Mouse (Mus musculus) MN1 (cell line): ENCODE results near the gene Tspan10.

ENCODE experiments used
- DNase-seq: peaks from one replicate; pipeline ENCODE4 v3.0.0-alpha.2; 2016; ENCODE audit warnings: low spot score

Tspan10 gene

DNA sequence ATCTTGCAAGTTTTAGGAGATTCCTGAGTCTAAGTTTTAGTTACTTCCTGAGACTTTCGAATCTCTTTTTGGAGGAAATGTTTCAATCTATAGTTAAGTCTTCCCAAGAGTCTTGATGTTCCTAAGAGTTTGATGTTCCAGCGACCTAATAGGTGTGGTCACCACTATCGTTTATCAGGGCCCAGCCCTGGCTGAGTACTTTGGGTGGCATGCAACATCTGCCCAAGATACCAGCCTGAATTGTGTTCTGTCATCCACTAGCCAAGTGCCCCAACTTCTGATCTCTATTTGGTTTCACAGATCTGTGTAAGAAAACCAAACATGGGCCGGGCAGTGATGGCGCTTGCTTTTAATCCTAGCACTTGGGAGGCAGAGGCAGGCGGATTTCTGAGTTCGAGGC, 13.0 kb downstream of the Tspan10 start:
- no peak for DNase-seq

- DNase-seq = no peak
Measured at GRCm38 (mm10) chr11:120457370-120457769, 14.9 kb downstream of the Tspan10 start.

- peak; percentile 90 for DNase-seq
Measured at GRCm38 (mm10) chr11:120457772-120458751, 15.6 kb downstream of the Tspan10 start, which contains the start of the genes Oxld1 and Ccdc137. Gene Oxld1 (minus strand): TSS chr11:120458068. Gene Ccdc137 (plus strand): TSS chr11:120458115.

DNA sequence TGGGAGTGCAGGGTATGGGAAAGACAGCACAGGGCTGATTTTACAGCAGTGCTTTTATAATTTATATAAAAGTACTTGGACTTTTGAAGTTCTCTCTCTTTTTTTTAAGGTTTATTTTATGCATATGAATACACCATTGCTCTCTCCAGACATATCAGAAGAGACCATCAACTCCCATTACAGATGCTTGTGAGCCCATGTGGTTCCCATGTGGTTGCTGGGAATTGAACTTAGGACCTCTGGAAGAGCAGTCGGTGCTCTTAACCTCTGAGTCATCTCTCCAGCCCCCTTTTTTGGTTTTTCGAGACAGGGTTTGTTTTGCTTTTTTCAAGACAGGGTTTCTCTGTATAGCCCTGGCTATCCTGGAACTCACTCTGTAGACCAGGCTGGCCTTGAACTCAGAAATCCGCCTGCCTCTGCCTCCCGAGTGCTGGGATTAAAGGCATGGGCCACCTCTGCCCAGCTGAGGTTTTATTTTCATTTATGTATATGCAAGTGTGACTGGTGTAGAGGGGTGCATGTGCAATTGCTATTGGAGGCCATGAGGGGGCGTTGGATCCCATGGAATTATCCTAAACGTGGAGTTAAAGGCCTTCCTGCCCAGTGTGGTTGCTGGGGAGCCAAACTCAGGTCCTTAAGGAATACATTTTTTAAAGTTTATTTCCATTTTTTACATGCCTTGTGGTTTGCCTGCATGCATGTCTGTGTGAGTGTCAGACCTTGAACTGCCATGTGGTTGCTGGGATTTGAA, 16.6 kb downstream of the Tspan10 start:
- peak; percentile 60 for DNase-seq

GRCm38 (mm10) chr11:120463536-120463935, 21.1 kb downstream of the Tspan10 start:
- DNase-seq = no peak

DNA sequence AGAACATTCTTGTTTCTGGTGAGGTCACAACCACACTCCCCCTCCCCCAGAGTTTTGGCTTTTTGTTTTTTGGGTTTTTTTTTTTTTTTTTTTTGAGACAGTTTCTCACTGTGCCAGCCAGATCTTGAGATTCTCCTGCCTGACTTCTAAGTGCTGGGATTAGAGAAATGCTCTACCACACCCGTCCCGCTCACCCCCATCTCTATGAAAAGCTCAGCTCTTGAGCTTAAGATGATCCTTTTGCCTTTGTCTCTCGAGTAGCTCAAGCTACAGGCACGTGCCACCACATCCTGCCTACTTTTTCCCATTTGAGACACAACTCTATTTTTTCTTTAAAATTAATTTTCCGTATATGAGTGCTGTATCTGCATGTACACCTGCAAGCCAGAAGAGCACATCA, 21.9 kb downstream of the Tspan10 start:
- DNase-seq = no peak

DNA sequence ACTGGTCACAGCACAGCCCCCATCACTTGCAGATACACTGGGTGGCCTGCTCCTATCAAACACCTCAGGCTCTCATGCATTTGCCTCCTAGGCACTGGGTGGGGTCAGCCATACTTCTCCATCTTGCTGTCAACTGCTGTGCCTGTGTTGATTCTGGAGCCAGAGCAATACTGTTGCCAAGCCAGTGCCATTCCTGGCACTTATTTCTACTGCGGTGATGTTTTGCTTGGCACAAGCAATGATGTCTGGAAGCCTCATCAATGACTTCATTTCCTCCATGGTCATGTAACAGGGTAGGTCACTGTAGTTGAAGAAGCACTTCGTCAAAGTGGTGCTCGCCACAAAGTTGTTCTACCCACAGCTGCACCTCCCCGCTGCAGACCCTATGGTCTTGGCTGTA, 23.1 kb downstream of the Tspan10 start:
- DNase-seq = peak; percentile 85

DNA sequence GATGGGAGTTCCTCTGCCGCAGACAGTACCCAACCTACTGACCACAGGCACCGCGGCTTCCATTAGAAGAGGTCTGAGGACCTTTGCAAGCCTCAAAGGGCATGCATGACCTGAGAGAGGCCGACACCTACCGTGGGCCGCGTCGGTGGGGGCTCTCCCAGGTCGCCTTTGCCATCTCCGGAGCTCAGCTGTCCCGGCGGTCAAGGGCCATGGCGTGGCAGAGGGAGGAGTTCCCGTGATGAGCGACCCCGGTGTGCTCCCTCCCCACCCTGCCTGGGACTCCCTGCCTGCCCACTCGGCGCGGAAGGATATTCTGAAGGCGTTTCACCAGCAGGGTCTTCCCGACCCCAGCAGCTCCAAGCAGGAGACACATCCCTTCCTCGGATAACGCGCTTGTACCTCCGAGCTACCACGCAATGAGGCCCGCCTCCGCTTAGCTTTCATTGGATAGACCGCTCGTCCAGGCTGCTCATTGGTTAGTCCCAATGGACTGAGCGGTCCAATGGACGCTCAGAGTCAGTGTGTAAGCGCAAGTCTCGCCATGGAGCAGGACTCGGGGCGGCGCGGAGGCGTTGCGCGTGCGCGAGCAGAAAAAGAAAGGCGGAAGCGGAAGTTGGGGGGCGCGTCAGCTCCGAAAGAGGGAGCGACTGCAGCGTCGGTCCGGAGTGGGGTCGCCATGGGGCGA, 24.7 kb downstream of the Tspan10 start, which contains the start of gene Arl16:
TSS of gene Arl16 (minus strand) at position 557 of the 685 bp plus-strand sequence.
- DNase-seq = peak; percentile 100

DNA sequence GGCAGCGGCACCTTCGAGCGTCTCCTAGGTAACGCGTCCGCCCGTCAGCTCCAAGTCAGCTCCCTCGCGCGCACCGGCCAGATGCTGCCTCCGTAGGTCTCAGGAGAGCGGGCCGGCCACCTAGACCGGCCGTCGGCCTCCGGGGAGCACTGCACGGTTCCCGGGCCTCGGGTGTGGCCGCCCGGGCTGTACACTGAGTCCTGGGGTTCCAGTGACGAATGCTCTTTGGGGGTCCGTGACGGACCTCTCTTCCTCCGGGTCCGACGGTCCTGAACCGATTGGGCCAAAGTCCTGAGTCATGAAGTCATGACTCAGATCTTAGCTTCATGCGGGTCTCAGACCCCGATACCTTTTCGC, 25.3 kb downstream of the Tspan10 start:
- DNase-seq = no peak

GRCm38 (mm10) chr11:120472052-120472451, 29.6 kb downstream of the Tspan10 start:
- DNase-seq = no peak

DNA sequence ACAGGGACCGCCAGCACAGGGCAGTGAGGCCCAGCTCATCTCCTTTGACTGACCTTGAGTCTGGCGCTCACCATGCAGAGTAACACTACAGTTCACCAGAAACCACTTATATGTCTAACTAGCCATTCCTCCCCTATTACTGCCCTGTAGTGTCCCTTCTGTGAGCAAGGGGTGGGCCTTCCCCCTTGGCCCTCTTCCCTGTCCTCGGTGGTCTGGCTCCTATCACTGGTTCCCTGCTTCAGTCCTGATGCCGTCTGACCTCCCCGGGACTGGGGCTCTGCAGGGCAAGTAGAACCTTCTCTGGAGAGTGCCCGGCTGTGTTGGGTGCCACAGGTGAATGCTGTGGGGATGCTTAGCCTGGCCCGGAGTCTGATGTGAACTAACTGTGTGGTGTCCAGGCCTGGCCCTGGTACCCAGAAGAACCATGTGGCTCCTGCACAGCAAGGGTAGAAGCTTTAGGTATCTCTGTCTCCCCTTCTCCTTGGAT, 41.0 kb downstream of the Tspan10 start:
- DNase-seq = no peak

DNA sequence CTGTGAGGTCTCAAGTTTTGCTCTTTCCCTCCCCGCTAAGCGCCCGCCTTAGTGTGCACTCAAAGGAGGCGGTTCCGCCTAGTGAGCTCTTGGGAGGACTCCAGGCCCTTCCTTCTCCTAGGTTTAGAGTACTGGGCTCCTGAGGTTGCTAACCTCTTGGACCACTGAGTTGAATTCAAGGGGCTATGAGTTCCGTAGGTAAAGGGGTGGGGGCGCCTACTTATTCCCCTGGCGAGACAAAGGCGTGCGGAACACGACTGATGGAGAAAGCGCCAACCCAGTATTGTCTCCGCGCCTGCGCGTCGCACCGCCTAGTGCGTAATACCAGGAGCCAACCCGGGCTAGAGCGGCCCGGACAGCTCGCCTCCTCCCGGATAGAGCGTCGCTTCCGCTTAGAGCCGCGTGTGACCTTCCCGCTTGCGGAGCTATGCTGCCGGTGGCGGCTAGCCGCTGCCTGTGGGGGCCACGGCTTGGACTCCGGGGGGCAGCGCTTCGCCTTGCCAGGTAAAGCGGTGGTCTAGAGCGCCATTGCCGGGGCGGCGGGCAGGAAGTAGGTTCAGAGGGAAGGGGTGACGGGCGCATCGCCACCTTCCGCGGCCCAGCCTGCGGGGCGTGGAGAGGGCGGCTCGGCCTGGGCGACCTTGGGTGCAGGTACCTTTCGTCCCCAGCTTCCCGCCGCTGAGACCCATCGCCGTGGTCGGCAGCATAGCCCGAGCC, 42.0 kb downstream of the Tspan10 start, which contains the start of gene Mrpl12:
TSS of gene Mrpl12 (plus strand) at position 349 of the 717 bp plus-strand sequence.
- peak; percentile 97 for DNase-seq

- no peak for DNase-seq
Measured at GRCm38 (mm10) chr11:120485251-120485650, 42.8 kb downstream of the Tspan10 start.

GRCm38 (mm10) chr11:120488516-120488915, 46.1 kb downstream of the Tspan10 start:
- peak; percentile 50 for DNase-seq

DNA sequence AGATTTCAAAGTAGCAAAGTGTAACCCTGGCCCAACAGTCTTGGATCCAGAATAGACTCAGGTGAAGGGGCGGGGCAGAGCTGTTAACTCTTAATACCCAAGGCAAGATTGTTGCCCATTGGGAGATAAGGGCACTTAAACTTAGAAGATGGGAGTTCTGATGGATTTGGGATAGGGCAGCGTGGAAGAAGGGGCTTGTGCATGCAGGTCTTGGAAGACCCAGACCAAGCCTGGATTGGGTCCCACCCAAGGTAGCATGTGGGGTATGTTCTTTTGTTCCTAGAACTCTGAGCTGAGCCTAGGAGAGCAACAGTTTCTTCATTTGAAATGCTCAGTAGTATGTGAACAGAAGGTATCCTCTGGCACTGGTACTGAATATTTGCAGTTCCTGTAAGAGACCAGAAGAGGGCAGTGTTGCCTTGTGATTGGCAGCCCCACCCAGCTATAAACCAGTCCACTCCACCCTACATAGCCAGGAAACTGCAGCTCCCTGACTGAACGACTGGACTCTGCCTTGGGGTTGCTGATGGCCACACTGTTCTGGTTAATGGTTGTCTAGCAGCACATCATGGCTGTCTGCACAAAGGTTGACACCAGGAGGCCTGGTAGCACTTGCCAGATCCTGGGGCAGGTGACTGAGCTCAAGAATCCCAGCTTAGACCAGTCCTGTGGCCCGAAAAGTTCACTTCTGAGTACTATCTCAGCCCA, 46.8 kb downstream of the Tspan10 start:
- DNase-seq = peak; percentile 91

GRCm38 (mm10) chr11:120490291-120491046, 48.0 kb downstream of the Tspan10 start:
- DNase-seq = peak; percentile 23

- DNase-seq = peak; percentile 95
Measured at GRCm38 (mm10) chr11:120491317-120492023, 49.0 kb downstream of the Tspan10 start, which contains the start of gene Slc25a10. Gene Slc25a10 (plus strand): TSS chr11:120491840.

- peak; percentile 74 for DNase-seq
Measured at GRCm38 (mm10) chr11:120492024-120492877, 49.8 kb downstream of the Tspan10 start.
